Mouse (Mus musculus) macrophage (primary cell): Measurements from ENCODE around the gene Atp8a2. TPM values are rescaled to one million over a fixed set of nuclear protein-coding genes. Genes with fewer than 3 reads are reported as not detected.
"Not testable (repeated sequence)": the region's sequence is repeated elsewhere in the genome, so short reads cannot be mapped to it uniquely, and the experiment has no call there.

Experiments
- H3K27ac ChIP-seq: fragments of 350-480 bp; formaldehyde crosslinking; 2 replicates; pipeline ENCODE4 v1.9.0; 2021
- H3K36me3 ChIP-seq: fragments of 350-480 bp; formaldehyde crosslinking; 2 replicates; pipeline ENCODE4 v1.9.0; 2021; ENCODE audit errors: inconsistent target
- H3K4me3 ChIP-seq: fragments of 350-480 bp; formaldehyde crosslinking; 2 replicates; pipeline ENCODE4 v1.9.0; 2021; ENCODE audit errors: inconsistent target
- H3K79me2 ChIP-seq: fragments of 350-480 bp; formaldehyde crosslinking; 2 replicates; pipeline ENCODE4 v1.9.0; 2021; ENCODE audit errors: inconsistent target
- WGBS: methylation state at CpG from one replicate; pipeline ENCODE4 v1.1.7; 2026; ENCODE audit warnings: inconsistent platforms; ENCODE audit not compliant: missing documents; 5-methylcytosine and 5-hydroxymethylcytosine counted together
- polyA plus RNA-seq: library from polyadenylated mRNA; stranded (reverse); fragments of 250-400 nt; gene quantifications from 3 replicates; pipeline ENCODE4 v1.2.4, GENCODE M21; 2018; ENCODE audit warnings: inconsistent platforms

Atp8a2 gene
- polyA plus RNA-seq, 1 experiment from 2014 or later, result 0.07 TPM

- 2% methylated on average over 5 of the region's 7 CpGs for WGBS
- Histone ChIP-seq H3K27ac (no peak overlapping the region), H3K79me2 (no peaks in the 10 kb centered on the region), H3K36me3 (no peaks in the 10 kb centered on the region), H3K4me3 (no peak overlapping the region)
These were observed 253.9 kb downstream of the Atp8a2 start for GRCm38 (mm10) chr14:59942864-59943611.

DNA sequence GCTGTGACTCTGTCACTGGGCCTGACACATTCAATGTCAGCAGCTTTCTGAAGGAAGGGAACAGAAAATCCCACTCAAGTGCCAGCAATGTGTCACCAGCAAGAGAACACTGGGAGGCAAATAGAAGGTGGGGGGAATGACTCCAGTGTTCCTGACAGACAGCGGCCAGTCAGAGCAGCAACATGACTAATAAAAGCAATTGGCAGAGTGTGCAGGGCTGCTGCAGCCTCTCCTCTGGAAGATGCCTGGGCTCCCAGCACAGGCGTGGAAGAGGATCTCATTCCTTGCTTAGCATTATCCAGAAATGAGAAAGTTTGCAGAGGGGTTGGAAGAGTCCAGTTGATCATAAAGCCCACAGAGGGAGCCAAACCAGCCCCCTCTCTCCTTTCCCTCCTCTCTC lies 254.8 kb downstream of the Atp8a2 start:
- 90% methylated on average over 2 of the region's 2 CpGs for whole genome bisulfite sequencing
- Histone ChIP-seq H3K79me2 (no peaks in the 10 kb centered on the region), H3K4me3 (no peak overlapping the region), H3K27ac (no peak overlapping the region), H3K36me3 (no peaks in the 10 kb centered on the region)

DNA sequence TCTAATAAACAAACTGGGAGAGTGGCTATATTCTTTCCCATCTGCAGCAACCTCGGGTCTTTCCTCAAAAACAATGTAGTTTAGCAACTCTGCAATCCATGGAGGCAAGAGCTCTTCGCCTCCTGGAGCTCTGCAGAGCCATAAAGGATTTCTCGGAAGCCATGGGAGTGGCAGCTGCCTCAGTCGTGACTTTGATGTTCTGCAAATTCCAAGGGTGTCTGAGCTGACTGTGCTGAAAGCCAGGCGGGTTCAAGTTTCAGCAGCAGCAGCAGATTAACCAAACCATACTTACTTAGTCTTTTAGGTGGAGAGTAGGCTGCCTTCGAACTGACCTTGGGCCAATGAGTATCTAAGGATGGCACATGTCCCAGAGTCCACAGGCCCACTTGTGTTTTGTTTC lies 264.6 kb downstream of the Atp8a2 start:
- Histone ChIP-seq H3K4me3 (no peak overlapping the region), H3K36me3 (no peaks in the 10 kb centered on the region), H3K79me2 (no peaks in the 10 kb centered on the region), H3K27ac (no peak overlapping the region)
- 75% methylated on average over 6 of the region's 6 CpGs for WGBS

DNA sequence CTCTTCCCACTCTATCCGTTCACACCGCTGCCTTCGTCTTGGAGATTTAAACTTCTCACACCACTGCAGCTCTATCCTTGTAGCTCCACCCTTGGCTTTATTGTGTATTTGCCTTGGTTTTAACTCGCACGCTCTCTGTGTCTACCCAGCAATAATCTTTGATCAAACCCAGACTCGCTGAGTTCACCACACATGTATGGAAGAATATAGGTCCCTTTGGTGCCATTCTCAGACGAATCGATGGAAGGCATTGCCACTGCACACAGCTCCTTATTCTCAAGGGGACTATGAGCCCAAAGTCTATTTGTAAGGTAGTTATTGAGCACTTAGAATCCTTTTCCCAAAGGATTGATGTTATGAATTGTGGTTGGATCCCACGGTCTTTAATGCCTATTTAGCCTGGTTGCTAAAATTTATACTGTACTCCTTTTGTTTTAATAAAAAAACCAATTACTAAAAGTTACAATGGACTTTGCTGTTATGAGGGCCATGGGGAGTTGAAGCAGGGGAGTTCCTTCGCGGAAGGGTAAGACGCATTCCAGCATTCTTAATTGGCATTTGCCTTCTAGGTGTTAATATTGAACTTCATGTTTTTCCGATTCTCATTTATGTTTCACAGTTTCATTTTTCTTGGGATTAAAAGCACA lies 265.4 kb downstream of the Atp8a2 start:
- Histone ChIP-seq H3K27ac (no peak overlapping the region), H3K4me3 (no peak overlapping the region), H3K79me2 (no peaks in the 10 kb centered on the region), H3K36me3 (no peaks in the 10 kb centered on the region)
- WGBS, result 94% methylated on average over 13 of the region's 13 CpGs

- not testable (repeated sequence) for H3K4me3 ChIP-seq, H3K36me3 ChIP-seq, H3K79me2 ChIP-seq, H3K27ac ChIP-seq
- 92% methylated on average over 1 of the region's 1 CpGs for WGBS
These were observed 267.8 kb downstream of the Atp8a2 start for GRCm38 (mm10) chr14:59929190-59929589.

- Histone ChIP-seq H3K27ac (no peak overlapping the region), H3K4me3 (no peak overlapping the region), H3K79me2 (no peaks in the 10 kb centered on the region), H3K36me3 (no peaks in the 10 kb centered on the region)
- 95% methylated on average over 5 of the region's 5 CpGs for WGBS
These were observed 268.2 kb downstream of the Atp8a2 start for GRCm38 (mm10) chr14:59928781-59929180.

DNA sequence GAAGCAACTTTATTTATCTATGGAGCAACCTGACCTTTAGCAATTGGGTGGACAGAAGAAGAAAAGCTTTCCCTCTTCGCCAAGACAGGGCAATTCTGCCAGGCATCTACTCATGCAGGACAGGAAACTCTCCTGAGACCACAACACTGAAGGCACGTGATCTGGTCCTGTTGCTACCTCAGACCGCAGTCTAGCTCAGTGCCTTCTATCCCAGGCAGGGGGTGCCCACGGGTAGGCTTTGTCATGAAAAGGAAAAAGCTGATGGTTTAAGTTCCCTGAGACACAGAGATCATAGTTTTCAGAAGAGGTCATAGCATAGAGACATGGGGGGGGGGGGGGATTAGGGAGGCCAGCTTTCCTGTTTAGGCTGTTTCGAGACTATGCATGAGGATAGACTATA lies 269.2 kb downstream of the Atp8a2 start:
- Histone ChIP-seq H3K36me3 (no peaks in the 10 kb centered on the region), H3K79me2 (no peaks in the 10 kb centered on the region), H3K27ac (no peak overlapping the region), H3K4me3 (no peak overlapping the region)
- 36% methylated on average over 5 of the region's 5 CpGs for WGBS

- H3K79me2 ChIP-seq, result no peaks in the 10 kb centered on the region
- WGBS, result 89% methylated on average over 8 of the region's 8 CpGs
- no peak overlapping the region for H3K4me3 ChIP-seq
- H3K27ac ChIP-seq, result no peak overlapping the region
- no peaks in the 10 kb centered on the region for H3K36me3 ChIP-seq
These were observed 277.1 kb downstream of the Atp8a2 start for GRCm38 (mm10) chr14:59919865-59920264.

DNA sequence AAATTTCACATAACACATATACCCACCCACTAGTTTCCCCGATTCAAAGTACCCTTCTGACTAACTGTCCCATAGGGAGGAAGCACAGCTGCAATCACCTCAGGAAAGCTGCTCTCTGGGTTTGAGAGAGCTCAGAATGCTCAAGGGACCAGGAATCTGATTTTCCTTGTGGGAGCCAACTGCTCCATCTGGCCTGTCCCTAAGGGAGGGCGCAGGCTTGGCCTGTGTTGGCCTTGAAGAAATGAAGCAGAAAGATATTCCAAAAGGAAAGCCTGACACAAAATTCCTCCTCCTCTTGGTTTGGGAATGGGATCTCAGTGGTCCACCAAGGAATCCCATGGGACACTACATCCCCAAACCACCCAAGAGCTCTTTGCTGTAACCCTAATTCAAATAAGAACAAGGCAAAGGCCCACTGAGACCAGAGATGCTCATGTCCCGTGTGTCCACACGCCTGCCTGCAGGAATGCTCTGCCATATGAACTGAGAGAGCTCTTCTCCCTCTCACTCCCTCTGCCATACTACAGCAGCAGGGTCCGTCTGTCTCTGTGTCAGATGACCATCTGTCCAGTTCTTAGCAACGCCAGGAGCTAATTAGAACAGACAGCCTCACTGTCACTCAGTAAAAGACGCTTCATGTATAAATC lies 293.4 kb downstream of the Atp8a2 start:
- Histone ChIP-seq H3K79me2 (no peaks in the 10 kb centered on the region), H3K4me3 (no peak overlapping the region), H3K36me3 (no peaks in the 10 kb centered on the region), H3K27ac (no peak overlapping the region)
- WGBS, result 97% methylated on average over 7 of the region's 7 CpGs

- 18% methylated on average over 1 of the region's 1 CpGs for WGBS
- Histone ChIP-seq H3K4me3 (no peak overlapping the region), H3K36me3 (no peaks in the 10 kb centered on the region), H3K27ac (no peak overlapping the region), H3K79me2 (no peaks in the 10 kb centered on the region)
These were observed 303.0 kb downstream of the Atp8a2 start for GRCm38 (mm10) chr14:59893971-59894370.

- 89% methylated on average over 8 of the region's 8 CpGs for WGBS
- Histone ChIP-seq H3K36me3 (no peaks in the 10 kb centered on the region), H3K27ac (no peak overlapping the region), H3K4me3 (no peak overlapping the region), H3K79me2 (no peaks in the 10 kb centered on the region)
These were observed 304.9 kb downstream of the Atp8a2 start for GRCm38 (mm10) chr14:59892084-59892483.

GRCm38 (mm10) chr14:59891491-59891890 lies 305.5 kb downstream of the Atp8a2 start:
- Histone ChIP-seq H3K36me3 (no peaks in the 10 kb centered on the region), H3K4me3 (no peak overlapping the region), H3K27ac (no peak overlapping the region), H3K79me2 (no peaks in the 10 kb centered on the region)
- 93% methylated on average over 5 of the region's 5 CpGs for WGBS

GRCm38 (mm10) chr14:59890818-59891217 lies 306.2 kb downstream of the Atp8a2 start:
- no peaks in the 10 kb centered on the region for H3K79me2 ChIP-seq
- H3K4me3 ChIP-seq, result no peak overlapping the region
- 57% methylated on average over 5 of the region's 5 CpGs for WGBS
- no peaks in the 10 kb centered on the region for H3K36me3 ChIP-seq
- no peak overlapping the region for H3K27ac ChIP-seq

DNA sequence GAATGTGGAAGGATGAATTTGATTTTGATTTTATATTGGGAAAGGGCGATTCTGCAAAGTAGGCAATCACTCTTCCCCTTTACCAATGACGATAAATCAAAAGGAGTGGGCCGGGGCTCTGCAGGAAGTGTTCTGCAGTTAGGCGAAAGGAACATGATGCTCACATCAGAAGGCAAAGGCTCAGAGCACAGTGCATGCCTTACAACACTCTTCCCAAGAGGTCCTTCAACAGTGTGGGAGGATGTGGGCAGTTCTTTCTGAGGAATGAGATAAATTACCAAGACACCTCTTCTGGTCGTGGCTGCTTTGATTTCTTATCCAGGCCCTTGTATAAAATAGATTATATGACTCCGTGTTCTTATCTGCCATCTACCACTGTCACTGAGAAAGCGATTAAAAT lies 306.9 kb downstream of the Atp8a2 start:
- 16% methylated on average over 7 of the region's 7 CpGs for WGBS
- no peaks in the 10 kb centered on the region for H3K79me2 ChIP-seq
- H3K4me3 ChIP-seq, result no peak overlapping the region
- H3K36me3 ChIP-seq, result no peaks in the 10 kb centered on the region
- no peak overlapping the region for H3K27ac ChIP-seq

DNA sequence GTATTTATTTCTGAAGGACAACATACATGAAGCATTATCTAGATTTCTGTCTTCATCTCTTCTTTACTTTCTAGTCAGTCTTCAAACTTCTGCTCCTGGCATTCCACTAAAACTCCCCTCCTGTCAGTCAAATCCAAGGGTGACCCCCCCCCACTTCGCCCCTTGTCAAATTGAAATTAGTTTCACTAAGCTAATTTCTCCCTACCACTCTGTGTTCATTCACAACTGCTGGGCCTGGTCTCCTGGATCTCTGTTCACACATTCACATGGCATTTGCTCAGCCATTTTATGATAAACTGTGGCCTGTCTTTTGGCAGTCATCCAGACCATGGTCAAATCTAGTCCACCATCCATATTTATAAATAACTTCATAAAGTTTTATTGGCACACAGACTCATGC lies 308.5 kb downstream of the Atp8a2 start:
- no peaks in the 10 kb centered on the region for H3K36me3 ChIP-seq
- no peak overlapping the region for H3K27ac ChIP-seq
- H3K79me2 ChIP-seq, result no peaks in the 10 kb centered on the region
- WGBS, result 100% methylated on average over 1 of the region's 1 CpGs
- H3K4me3 ChIP-seq, result no peak overlapping the region
